ENCODE assay signal across 7 mouse cellular contexts in genomic region chr3:127498742-127499400, GRCm38 (mm10). TPM values are rescaled to one million over a fixed set of nuclear protein-coding genes. Genes with fewer than 3 reads are reported as not detected.
DNase-seq lines count a peak whose midpoint lies in the region; ATAC-seq and TF ChIP-seq lines count a peak whose summit lies in the region.

TSS of gene Ank2 (minus strand) at chr3:127499350.

- H3K27ac ChIP-seq in left cerebral cortex, adult 2 months = peak within 1 kb of the TSS; percentile 91
- no peak within 1 kb of the TSS for H3K27ac ChIP-seq in stomach, embryonic 14.5 days (ENCODE audit: low read length)

- peak; percentile 90 for ATAC-seq in frontal cortex, adult (ENCODE audit: low TSS enrichment)
- ATAC-seq in stomach, embryonic 14.5 days (ENCODE audit: insufficient number of reproducible peaks, insufficient read depth, low FRiP score, low read depth) = peak; percentile 81; the same call in 1 of the 2 replicates

- H3K9ac ChIP-seq in stomach, embryonic 14.5 days (replicated peaks; ENCODE audit: low read depth, low read length) = peak within 1 kb of the TSS; percentile 33

- no peaks in the 10 kb centered on the region for H3K36me3 ChIP-seq in stomach, embryonic 14.5 days (ENCODE audit: control insufficient read depth, insufficient read depth, low read length)

- WGBS in stomach, embryonic 14.5 days = under 1% methylated on average over 62 of the region's 62 CpGs

- no peak for TF ChIP-seq CTCF in left cerebral cortex, adult 2 months (IDR thresholded peaks at IDR 0.05)

- H3K4me3 ChIP-seq in left cerebral cortex, adult 2 months = peak within 1 kb of the TSS; percentile 87
- H3K4me3 ChIP-seq in stomach, embryonic 14.5 days (ENCODE audit: low read depth, low read length) = peak within 1 kb of the TSS; percentile 59

- H3K27me3 ChIP-seq in stomach, embryonic 14.5 days (ENCODE audit: control insufficient read depth, insufficient read depth, low read length) = peaks cover 12% of the 10 kb centered on the region; the same call in 1 of the 2 replicates

- H3K9me3 ChIP-seq in stomach, embryonic 14.5 days (ENCODE audit: control insufficient read depth, low read depth, low read length) = no peaks in the 10 kb centered on the region

- intact Hi-C loops in left cerebral cortex, adult 2 months (cut with DNase I) = loop anchor here (2.0 kb wide), 1 partner anchor 54 kb away; the partner anchor contains the start of genes Larp7 and Zgrf1

- peaks cover 8% of the 10 kb centered on the region; the same call in 1 of the 2 replicates for H3K4me1 ChIP-seq in stomach, embryonic 14.5 days (ENCODE audit: control insufficient read depth, insufficient read depth, low read length)

- peak within 1 kb of the TSS; percentile 100 for H3K4me2 ChIP-seq in stomach, embryonic 14.5 days (replicated peaks; ENCODE audit: low read depth, low read length)

- peak; percentile 80 to 89 for DNase-seq in adrenal gland, adult (ENCODE audit: inconsistent age in 2 of 2, low spot score in 1 of 2)
- DNase-seq in cerebellum, adult 18-20 months = peak; percentile 40 to 65
- DNase-seq in heart, postnatal 4 days = peak; percentile 63
- peak; percentile 69 to 70 for DNase-seq in left cerebral cortex, adult 2 months (ENCODE audit: extremely low spot score in 1 of 2, low spot score in 2 of 2)
- peak; percentile 74 for DNase-seq in mesoderm, embryonic 11.5 days (ENCODE audit: low read depth, low spot score)

RNA-seq across cellular contexts. Expression of gene Ank2, which starts in this region (rescaled TPM):
- 100 to 1,000 TPM; 223 to 230 TPM for total RNA-seq in heart, postnatal 4 days (2021)
- 100 to 1,000 TPM; 905 to 916 TPM for total RNA-seq in left cerebral cortex, adult 2 months (2021)
- 50.0 and 52.4 TPM in 2 replicates for polyA plus RNA-seq in stomach, embryonic 14.5 days (2014; fragmentation: Nextera tagmentation; extraction: Ambion mirVana)
